Mouse (Mus musculus): Measurements from ENCODE around the gene Zfp114. TPM values are rescaled to one million over a fixed set of nuclear protein-coding genes. Genes with fewer than 3 reads are reported as not detected.

Zfp114 gene
- polyA plus RNA-seq, 1 experiment, result not detected

- TF ChIP-seq FOSL1 (IDR thresholded peaks at IDR 0.05; ENCODE audit: insufficient read depth, low read length, poor library complexity, severe bottlenecking), result no peak
- no peak for TF ChIP-seq USF1 (IDR thresholded peaks at IDR 0.05; ENCODE audit: low read depth)
- no peak for TF ChIP-seq MYOG (IDR thresholded peaks at IDR 0.05; ENCODE audit: control insufficient read depth, extremely low read depth, insufficient read length)
- no peak for TF ChIP-seq MYOD1 (IDR thresholded peaks at IDR 0.05; ENCODE audit: control insufficient read depth, insufficient read length, low read depth)
- TF ChIP-seq MAX (IDR thresholded peaks at IDR 0.05), result no peak
- peaks cover 7% of the 10 kb centered on the region for H3K27me3 ChIP-seq (ENCODE audit: control insufficient read depth, insufficient read depth, insufficient read length)
These were observed 36.5 kb downstream of the Zfp114 start, which contains the start of gene Zfp111 for GRCm38 (mm10) chr7:24211343-24211742. Zfp111 (minus strand) TSS chr7:24211443.

More at GRCm38 (mm10) chr7:24211343-24211742, 36.5 kb downstream of the Zfp114 start, which contains the start of gene Zfp111:
- no peak within 1 kb of the TSS for H3ac ChIP-seq (ENCODE audit: control insufficient read depth, insufficient read length, low read depth)
- H3K79me3 ChIP-seq (ENCODE audit: low read depth), result no peaks in the 10 kb centered on the region
- no peaks in the 10 kb centered on the region for H3K79me2 ChIP-seq (ENCODE audit: control insufficient read depth, insufficient read depth)
- H3K4me3 ChIP-seq (ENCODE audit: insufficient read depth, poor library complexity, severe bottlenecking), result no peak within 1 kb of the TSS
- no peaks in the 10 kb centered on the region for H3K36me3 ChIP-seq (ENCODE audit: control insufficient read depth, insufficient read depth)

Other genes starting within 250 kb of the Zfp114 start
- gene Vmn1r179, start 248.1 kb upstream of the Zfp114 start, polyA plus RNA-seq (2012; fragmentation: generic; extraction: Trizol), result not detected
- not detected for gene Vmn1r180, start 224.4 kb upstream of the Zfp114 start, polyA plus RNA-seq (2012; fragmentation: generic; extraction: Trizol)
- gene Vmn1r181, start 200.4 kb upstream of the Zfp114 start, polyA plus RNA-seq (2012; fragmentation: generic; extraction: Trizol), result not detected
- not detected for gene V1rd19, start 173.4 kb upstream of the Zfp114 start, polyA plus RNA-seq (2012; fragmentation: generic; extraction: Trizol)
- gene Vmn1r183, start 121.8 kb upstream of the Zfp114 start, polyA plus RNA-seq (2012; fragmentation: generic; extraction: Trizol), result not detected
- gene Zfp180, start 93.1 kb upstream of the Zfp114 start, polyA plus RNA-seq (2012; fragmentation: generic; extraction: Trizol), result 8.1 TPM
- 0.48 TPM for gene Zfp112, start 62.7 kb upstream of the Zfp114 start, polyA plus RNA-seq (2012; fragmentation: generic; extraction: Trizol)
- gene Zfp235, start 40.9 kb upstream of the Zfp114 start, polyA plus RNA-seq (2012; fragmentation: generic; extraction: Trizol), result 1.5 TPM
- gene Zfp111, start 36.4 kb downstream of the Zfp114 start, polyA plus RNA-seq (2012; fragmentation: generic; extraction: Trizol), result 2.0 TPM
- 0.26 TPM for gene Zfp109, start 62.5 kb downstream of the Zfp114 start, polyA plus RNA-seq (2012; fragmentation: generic; extraction: Trizol)
- 0.25 TPM for gene Zfp108, start 79.7 kb downstream of the Zfp114 start, polyA plus RNA-seq (2012; fragmentation: generic; extraction: Trizol)
- 1.8 TPM for gene Zfp93, start 95.4 kb downstream of the Zfp114 start, polyA plus RNA-seq (2012; fragmentation: generic; extraction: Trizol)
- 8.8 TPM for gene Zfp61, start 126.2 kb downstream of the Zfp114 start, polyA plus RNA-seq (2012; fragmentation: generic; extraction: Trizol)
- 2.4 TPM for gene Zfp94, start 141.6 kb downstream of the Zfp114 start, polyA plus RNA-seq (2012; fragmentation: generic; extraction: Trizol)
- 0.22 TPM for gene Tescl, start 158.9 kb downstream of the Zfp114 start, polyA plus RNA-seq (2012; fragmentation: generic; extraction: Trizol)
- not detected for gene Lypd5, start 174.1 kb downstream of the Zfp114 start, polyA plus RNA-seq (2012; fragmentation: generic; extraction: Trizol)
- 82.2 TPM for gene Kcnn4, start 195.2 kb downstream of the Zfp114 start, polyA plus RNA-seq (2012; fragmentation: generic; extraction: Trizol)
- gene Smg9, start 224.6 kb downstream of the Zfp114 start, polyA plus RNA-seq (2012; fragmentation: generic; extraction: Trizol), result 21.8 TPM